Mouse (Mus musculus) bone marrow, adult 2 months (tissue): ENCODE measurements around the gene Mgat5.

Experiments
- CTCF ChIP-seq: fragments of 200-500 bp; IDR thresholded peaks from 2 replicates; pipeline ENCODE4 v1.5.1; 2011; ENCODE audit warnings: low read length, control low read depth; ENCODE audit not compliant: control insufficient read depth, insufficient read depth
- POLR2A ChIP-seq: fragments of 200-500 bp; IDR thresholded peaks from 2 replicates; pipeline ENCODE4 v1.6.1; 2011; ENCODE audit warnings: low read depth, mild to moderate bottlenecking, control low read depth, low read length, borderline replicate concordance; ENCODE audit not compliant: control insufficient read depth

DNA sequence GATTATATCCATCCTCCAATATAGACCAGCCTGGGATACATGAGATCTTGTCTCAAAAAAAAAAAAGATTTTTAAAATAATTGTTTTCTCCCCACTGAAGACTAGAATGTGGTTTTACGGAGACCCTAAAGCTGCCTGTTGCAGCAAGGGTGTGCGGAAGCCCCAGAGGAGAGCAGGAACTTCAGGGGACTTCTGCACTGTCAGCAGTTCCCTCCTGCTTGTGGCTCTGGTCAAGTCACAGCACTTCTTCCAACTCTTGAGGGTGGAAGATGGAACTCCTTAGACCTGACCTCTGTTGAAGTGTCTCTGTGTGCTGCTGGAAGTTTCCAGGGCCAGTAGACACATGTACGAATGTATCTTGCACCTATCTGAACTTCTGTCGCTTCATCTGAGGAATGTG, 66.3 kb downstream of the Mgat5 start:
- TF ChIP-seq CTCF (no peak), POLR2A (no peak)
